Mouse (Mus musculus) neutrophil, adult 83 days (primary cell): ENCODE results near the gene Gucy2c. TPM values are rescaled to one million over a fixed set of nuclear protein-coding genes. Genes with fewer than 3 reads are reported as not detected.

Experiments
- total RNA-seq, 2 experiments: library from RNA; stranded (reverse); gene quantifications; one replicate each; pipeline ENCODE4 v1.2.4; 2023

Gucy2c gene
- total RNA-seq: under 1 TPM; 0.24 to 0.40 TPM

GRCm38 (mm10) chr6:136781377-136781986, at the start of gene Gucy2c:
Gucy2c (minus strand) TSS chr6:136781765.

DNA sequence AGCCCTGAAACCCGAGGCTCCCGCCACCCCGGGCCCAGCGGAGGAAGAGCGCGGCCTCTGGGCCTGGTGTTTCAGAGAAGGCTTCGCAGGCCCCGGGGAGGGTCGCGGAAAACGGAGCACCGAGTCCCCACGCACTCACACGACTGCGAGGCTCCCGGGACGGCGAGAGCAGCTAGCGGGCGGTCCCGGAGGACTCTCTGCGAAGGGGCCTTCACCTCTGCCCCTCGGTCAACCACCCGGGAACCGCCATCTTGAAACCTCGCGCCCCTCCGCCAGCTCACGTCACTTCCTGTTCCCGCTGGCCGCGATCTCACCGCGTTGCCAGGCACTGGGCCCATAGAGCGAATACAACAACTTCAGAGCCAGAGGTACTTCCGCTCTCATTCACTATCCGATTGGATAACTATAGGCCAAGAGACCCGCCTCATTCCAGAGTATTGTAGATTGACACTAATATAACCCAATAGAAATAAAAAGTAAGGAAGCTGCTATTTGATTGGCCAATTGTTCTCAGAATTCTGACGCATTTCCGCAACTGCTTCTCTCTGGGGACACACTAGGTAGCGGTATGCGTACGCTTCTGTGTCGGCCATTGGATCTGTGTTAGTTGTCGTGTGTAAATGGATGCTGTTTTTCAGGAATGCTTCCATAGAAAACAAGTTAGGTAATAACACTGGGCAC, 46.5 kb upstream of the Gucy2c start, which contains the start of gene Wbp11:
Gene Wbp11, minus strand, starts transcription at position 353 of the 681 bp plus-strand sequence.

GRCm38 (mm10) chr6:136827516-136827880, 45.9 kb upstream of the Gucy2c start, which contains the start of gene BC049715:
BC049715 (plus strand) TSS chr6:136827626.

DNA sequence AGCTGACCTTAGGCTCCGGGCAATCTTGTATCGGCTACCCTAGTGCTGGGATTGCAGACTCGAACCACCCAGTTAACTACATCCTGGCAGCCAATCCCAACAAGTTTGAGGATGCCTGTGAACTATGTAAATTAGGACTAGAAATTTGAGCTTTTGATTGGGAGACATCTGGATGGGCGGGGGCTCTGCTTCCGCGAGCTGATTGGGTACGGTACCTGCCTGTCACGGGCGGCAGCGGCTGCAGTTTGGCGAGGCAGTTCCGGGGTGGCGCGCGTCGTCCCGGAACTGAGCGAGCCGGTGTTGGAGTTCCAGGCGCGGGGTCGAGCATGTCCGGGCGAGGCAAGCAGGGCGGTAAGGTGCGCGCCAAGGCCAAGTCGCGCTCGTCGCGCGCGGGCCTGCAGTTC, 26.5 kb upstream of the Gucy2c start, which contains the start of gene H2afj:
Gene H2afj, plus strand, starts transcription at position 231 of the 404 bp plus-strand sequence.

DNA sequence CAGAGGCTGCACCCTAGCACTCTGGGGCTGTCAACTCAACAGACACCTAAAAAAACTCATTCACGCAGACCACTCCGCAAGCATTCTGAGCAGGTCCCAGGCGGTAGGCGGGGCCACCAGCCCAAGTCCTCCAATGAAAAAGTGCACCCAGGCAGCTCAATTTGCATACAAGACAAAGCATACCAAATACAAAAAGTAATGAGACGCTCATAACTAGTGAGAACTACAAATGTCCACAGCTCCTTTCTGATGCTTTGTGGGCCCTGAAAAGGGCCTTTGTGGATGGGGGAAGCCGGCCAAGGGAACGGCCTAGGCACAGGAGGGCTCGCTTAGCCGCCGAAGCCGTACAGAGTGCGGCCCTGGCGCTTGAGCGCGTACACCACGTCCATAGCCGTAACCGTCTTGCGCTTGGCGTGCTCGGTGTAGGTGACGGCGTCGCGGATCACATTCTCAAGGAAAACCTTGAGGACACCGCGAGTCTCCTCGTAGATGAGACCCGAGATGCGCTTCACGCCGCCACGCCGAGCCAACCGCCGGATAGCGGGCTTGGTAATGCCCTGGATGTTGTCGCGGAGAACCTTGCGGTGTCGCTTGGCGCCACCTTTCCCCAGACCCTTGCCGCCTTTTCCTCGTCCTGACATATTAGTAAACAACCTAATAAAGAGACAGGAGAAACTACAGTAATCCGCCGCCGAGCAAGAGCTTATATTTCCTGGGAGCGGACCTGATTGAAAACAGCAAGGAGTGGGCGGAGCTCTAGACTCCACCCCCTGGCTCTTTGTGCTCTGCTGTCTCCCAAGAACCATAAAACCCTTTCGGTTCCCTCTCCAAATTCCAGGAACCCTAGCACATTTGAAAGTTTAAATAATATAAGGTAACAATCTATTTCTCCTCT, 22.4 kb upstream of the Gucy2c start, which contains the start of gene Hist4h4:
Gene Hist4h4, minus strand, starts transcription at position 677 of the 895 bp plus-strand sequence.

GRCm38 (mm10) chr6:136661706-136662016, 119.9 kb downstream of the Gucy2c start, which contains the start of gene Plbd1:
Plbd1 (minus strand) TSS chr6:136661928.

Other genes starting within 250 kb of the Gucy2c start
- 100 to 1,000 TPM; 628 to 643 TPM for gene Plbd1, start 119.8 kb downstream of the Gucy2c start, total RNA-seq
- gene Hist4h4, start 22.6 kb upstream of the Gucy2c start, total RNA-seq: 10 to 100 TPM; 72.3 to 86.9 TPM
- 10 to 100 TPM; 86.4 to 87.8 TPM for gene H2afj, start 26.5 kb upstream of the Gucy2c start, total RNA-seq
- 1 to 10 TPM; 5.5 to 7.8 TPM for gene BC049715, start 45.9 kb upstream of the Gucy2c start, total RNA-seq
- 100 to 1,000 TPM in 1 of 2 experiments, 10 to 100 TPM in 1; 87.7 to 106 TPM for gene Wbp11, start 46.5 kb upstream of the Gucy2c start, total RNA-seq
- gene Smco3, start 53.7 kb upstream of the Gucy2c start, total RNA-seq: not detected
- 1 to 10 TPM; 1.5 to 1.8 TPM for gene Art4, start 76.0 kb upstream of the Gucy2c start, total RNA-seq
- gene Mgp, start 94.1 kb upstream of the Gucy2c start, total RNA-seq: not detected
- gene Erp27, start 140.4 kb upstream of the Gucy2c start, total RNA-seq: 1 to 10 TPM; 4.1 to 6.2 TPM
- gene Pde6h, start 142.1 kb upstream of the Gucy2c start, total RNA-seq: under 1 TPM in 1 of 2 experiments, not detected in 1; 0.07 TPM
- 1,000 to 10,000 TPM; 2,126 to 2,140 TPM for gene Arhgdib, start 160.1 kb upstream of the Gucy2c start, total RNA-seq